Mouse (Mus musculus) left cerebral cortex, adult 18-20 months (tissue): ENCODE measurements around the gene Insl3. TPM values are rescaled to one million over a fixed set of nuclear protein-coding genes. Genes with fewer than 3 reads are reported as not detected.
"Not testable (repeated sequence)": the region's sequence is repeated elsewhere in the genome, so short reads cannot be mapped to it uniquely, and the experiment has no call there.

ENCODE experiments used
- DNase-seq, 2 experiments: peaks; one replicate each; pipeline ENCODE4 v3.0.0; 2021 to 2022; ENCODE audit warnings: low spot score in 2 of 2, mixed read lengths in 1 of 2
- total RNA-seq, 2 experiments: library from RNA; stranded (reverse); gene quantifications; 2 replicates each; pipeline ENCODE4 v1.2.3; 2021

Insl3 gene
- total RNA-seq, 2 experiments from 2014 or later, result 0.63 TPM; not detected in 1

- no peak for DNase-seq
Observed at GRCm38 (mm10) chr8:71676803-71677202, 12.2 kb upstream of the Insl3 start.

DNA sequence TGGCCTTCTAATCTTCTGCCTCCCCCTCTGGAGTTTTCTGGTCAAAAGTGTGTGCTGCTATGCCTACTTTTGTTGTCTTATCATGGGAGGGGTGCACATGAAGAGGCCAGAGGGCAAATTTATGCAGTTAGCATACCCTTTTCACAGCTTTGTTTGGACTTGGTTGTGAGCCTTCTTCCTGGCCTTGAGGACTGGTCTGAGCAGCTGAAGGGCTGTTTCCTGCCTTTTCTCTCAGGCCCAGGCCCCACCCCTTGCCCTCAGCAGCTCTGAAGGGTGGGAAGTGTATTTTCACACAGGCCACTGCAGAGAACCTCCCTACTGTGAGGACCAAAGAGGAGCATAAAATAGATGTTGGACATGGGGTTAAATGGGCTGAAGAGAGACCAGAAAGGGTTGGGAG, 11.5 kb upstream of the Insl3 start:
- DNase-seq, result no peak

DNA sequence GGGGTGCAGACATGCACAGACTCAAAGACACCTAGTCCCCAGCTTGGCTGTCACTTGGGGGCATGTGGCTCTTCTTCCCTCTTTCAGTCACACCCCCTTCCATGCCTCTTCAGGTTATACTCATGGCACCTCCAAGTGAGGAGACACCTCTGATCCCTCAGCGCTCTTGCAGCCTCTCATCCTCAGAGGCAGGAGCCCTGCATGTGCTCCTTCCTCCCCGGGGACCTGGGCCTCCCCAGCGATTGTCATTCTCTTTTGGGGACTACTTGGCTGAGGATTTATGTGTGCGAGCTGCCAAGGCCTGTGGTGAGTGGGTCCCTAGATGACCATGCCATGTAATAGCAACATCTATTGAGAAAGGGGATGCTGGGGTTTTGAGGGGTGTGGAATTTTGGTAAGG, 10.8 kb upstream of the Insl3 start:
- no peak for DNase-seq

GRCm38 (mm10) chr8:71679116-71679515, 9.9 kb upstream of the Insl3 start:
- no peak for DNase-seq

- DNase-seq, result no peak
Observed at GRCm38 (mm10) chr8:71679550-71680168, 9.4 kb upstream of the Insl3 start.

- no peak for DNase-seq
Observed at GRCm38 (mm10) chr8:71680471-71680870, 8.5 kb upstream of the Insl3 start.

GRCm38 (mm10) chr8:71681369-71681915, 7.6 kb upstream of the Insl3 start:
- no peak for DNase-seq

DNA sequence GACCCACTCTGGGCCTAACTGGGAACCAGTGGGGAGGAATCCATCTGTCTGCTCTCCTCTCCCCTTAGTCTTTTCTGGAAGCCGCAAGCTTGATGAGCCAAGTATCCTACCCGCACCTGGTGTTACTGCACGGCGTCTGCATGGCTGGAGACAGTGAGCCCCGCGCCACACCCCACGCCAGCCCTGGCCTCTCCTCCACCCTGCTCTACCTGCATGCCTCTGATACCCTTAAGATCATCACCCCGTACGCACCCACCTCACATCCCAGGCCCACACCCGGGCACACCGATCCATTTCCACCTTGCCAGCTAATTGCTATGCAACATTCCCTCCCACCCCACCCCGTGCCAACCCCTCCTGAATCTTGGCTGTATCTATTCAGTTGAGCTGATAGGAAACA, 6.2 kb upstream of the Insl3 start:
- DNase-seq, result no peak

- no peak for DNase-seq
Observed at GRCm38 (mm10) chr8:71684701-71685100, 4.3 kb upstream of the Insl3 start.

DNA sequence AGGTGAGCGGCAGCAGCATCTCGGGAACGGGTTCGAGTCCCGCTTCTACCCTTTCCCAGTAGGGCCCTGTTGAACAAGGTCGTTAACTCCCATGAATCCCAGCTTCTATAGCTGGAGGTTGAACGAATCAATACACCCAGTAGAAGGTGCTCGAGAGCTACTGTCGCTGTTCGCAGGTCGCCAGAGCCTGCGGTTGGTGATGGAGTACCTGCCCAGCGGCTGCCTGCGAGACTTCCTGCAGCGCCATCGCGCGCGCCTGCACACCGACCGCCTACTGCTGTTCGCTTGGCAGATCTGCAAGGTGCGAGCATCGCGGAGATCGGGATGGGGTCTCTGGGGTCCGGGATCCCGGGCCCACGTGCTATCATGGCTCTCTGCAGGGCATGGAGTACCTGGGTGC, 3.4 kb upstream of the Insl3 start:
- DNase-seq, result no peak

GRCm38 (mm10) chr8:71686143-71686734, 2.8 kb upstream of the Insl3 start:
- no peak for DNase-seq

DNA sequence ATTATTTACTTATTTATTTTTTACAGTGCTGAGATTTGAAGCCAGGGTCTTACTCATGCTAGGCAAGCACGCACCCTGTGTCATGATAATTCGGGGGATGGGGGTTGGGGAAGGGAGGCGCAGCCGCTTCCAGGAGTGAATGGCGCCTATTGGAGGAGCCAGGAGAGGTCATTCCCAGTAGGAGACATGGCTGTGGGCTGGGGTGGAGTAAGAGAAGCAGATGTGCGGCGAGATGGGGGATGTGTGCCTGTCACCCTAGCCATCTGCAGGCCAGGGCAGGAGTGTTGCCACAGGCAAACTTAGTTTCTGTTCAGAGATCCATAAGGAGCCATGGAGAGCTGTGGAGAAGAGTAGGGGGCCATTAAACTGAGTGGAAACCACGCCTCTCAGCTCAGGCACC, 1.4 kb upstream of the Insl3 start:
- DNase-seq, result no peak

DNA sequence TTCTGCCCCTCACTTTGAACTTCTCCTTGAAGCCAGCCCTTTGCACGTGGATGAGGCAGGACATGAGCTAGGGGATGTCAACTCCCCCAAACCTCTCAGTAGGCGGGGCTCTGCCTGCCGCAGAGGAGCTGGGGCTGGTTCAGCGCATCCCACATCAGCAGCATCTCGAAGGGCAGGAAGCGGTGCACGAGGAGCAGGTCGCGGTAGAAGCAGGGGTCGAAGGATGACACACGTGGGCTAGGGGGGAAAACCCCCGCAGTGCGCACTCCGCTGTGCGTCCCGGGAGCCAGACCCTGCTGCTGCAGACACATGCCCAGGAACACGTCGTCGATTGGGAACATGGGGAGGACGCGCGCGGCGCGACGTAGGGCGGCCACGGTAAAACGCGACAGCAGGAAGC, 3.5 kb downstream of the Insl3 start:
- no peak for DNase-seq

DNA sequence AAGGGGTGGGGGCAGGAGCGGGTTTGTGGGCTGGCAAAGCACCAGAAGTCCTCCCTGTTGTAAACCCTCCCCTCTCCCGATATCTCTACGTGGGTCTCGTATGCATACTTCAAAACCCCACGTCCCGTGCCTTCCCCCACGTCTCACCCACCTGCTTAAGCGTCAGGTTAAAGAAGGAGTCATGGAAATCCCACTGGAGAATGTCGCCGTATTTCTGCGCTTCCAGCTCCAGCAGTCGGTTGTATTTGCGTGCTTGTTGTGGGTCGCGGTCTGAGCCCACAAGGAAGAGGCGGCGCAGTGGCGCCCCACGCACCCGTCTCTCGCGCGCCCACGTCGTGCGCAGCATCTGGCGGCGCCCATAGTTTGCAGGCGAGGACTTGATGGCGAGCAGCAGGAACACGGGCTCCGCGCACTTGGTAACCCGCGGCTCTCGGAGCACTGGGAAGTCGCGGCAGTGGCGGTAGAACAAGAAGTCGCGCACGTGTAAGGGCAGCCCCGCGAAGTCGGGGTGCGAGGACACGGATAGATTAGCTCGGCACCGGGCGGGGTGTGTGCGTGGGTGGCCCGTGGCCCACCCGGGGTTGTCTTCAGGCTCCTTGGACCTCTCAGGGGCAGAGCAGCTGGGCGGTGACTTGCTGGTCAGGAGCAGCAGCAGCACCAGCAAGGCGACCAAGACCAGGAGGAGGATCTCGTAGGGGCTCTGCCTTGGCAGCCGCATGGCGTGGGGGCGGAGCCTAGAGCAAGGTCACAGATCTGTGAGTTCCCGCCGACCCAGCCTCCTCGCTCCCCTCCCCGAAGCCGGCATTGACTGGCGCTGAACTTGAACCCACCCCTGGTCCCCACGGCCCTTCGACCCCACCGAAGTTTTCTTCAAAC, 4.4 kb downstream of the Insl3 start:
- DNase-seq, result no peak

DNA sequence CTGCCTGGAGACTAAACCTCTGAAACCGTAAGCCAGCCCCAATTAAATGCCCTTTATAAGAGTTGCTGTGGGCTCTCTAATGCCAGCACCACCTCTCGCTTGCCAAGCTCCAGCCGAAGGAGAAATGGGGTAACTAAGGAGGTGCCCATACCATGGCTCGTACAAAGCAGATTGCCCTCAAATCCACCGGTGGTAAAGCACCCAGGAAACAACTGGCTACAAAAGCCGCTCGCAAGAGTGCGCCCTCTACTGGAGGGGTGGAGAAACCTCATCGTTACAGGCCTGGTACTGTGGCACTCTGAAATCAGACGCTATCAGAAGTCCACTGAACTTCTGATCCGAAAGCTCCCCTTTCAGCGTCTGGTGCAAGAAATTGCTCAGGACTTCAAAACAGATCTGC, 6.4 kb downstream of the Insl3 start:
- not testable (repeated sequence) for DNase-seq

DNA sequence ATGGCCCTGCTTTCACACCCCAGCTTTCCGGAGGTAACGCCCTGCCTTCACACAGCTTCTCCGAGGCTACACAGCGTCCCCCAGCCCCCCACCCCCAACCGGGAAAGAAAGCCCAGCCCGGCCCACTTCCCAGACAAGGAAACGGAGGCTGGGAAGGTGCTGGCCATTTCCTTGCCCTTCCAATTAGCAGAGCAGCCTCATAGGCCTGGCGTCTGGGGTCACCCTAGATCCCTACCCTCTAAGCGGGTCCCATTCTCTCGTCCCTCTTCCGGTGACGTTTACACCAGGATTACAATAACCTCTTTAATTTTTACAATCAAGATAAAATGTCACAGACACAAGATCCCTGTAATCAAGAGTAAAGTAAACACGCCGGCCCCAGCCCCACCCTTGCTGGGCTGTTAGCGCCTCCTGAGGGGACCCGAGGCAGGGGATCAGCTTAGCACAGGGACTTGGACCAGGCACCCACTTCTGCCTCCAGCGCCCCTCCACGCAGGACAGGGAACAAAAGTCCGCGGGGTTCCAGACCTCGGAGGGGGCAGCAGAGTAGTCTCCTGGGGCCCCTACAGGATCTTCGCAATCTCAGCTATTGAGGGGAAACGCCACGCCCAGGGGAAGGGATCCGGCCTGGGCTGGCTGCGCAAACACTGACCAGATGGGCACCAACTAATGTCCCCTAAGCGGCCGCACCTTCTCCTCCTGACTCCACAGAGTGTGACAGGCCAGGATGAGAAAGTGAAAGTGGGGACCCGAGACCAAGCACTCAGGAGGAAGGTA, 11.7 kb downstream of the Insl3 start:
- DNase-seq, result no peak

GRCm38 (mm10) chr8:71701414-71702086, 12.5 kb downstream of the Insl3 start, which contains the start of gene B3gnt3:
B3gnt3 (minus strand) TSS chr8:71701789.
- no peak for DNase-seq

DNA sequence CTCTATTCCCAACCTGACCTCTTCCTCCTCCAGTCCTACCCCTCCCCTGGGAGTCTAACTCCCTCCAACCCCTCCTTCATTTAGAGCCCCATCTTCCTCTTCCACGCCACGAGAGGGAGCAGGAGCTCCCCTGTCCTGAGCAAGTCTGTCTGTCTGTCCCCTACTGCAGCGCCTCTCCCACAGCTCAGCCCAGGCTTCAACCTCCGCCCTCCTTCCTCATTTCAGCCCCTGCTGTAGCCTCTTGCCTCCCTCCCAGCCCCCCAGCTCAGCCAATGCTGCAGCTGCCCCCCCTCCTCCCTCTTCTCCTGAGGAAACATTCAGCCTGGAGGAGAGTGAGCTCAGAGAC, 13.0 kb downstream of the Insl3 start:
- DNase-seq, result no peak

- no peak for DNase-seq
Observed at GRCm38 (mm10) chr8:71702923-71703322, 13.9 kb downstream of the Insl3 start.

DNA sequence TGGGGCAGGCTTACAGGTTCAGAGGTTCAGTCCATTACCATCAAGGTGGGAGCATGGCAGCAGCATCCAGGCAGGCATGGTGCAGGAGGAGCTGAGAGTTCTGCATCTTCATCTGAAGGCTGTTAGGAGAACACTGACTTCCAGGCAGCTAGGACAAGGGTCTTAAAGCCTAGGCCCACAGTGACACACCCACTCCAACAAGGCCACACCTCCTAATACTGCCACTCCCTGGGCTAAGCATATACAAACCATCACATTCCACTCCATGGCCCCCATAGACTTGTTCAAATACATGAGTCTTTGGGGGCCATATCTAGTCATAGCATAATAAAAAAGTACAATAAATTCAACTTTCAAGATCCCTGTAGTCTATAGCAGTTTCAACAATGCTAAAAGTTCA, 14.4 kb downstream of the Insl3 start:
- DNase-seq, result not testable (repeated sequence)

DNA sequence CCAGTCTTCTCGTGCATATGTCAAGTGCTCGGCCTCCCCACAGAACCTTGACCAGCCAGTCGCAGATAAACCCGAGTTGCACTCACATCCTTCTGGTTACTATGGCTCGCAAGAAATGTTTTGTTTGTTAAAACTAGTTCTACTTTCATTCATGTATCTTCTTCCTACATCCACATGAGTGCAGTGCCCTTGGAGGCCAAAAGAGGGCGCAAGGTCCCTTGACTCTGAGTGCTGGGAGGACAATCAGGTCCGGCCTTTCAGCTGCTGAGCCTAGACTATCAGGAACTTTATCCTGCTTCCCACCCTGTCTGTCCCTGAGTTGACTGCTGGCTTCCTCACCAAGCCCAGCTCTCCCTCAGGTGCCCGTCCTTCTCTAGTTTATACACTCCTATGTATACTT, 18.9 kb downstream of the Insl3 start:
- peak in 1 of 2 experiments; percentile 66 for DNase-seq
